Mouse (Mus musculus) limb, embryonic 10.5 days (tissue): ENCODE results near the gene Mbl1. TPM values are rescaled to one million over a fixed set of nuclear protein-coding genes. Genes with fewer than 3 reads are reported as not detected.

Source experiments
- polyA plus RNA-seq: library from polyadenylated mRNA; unstranded; fragments of >200 nt; fragmentation: Nextera tagmentation; extraction: Ambion mirVana; gene quantifications from 2 replicates; pipeline ENCODE4 v1.2.1, GENCODE M21; 2016

Gene Mbl1
- polyA plus RNA-seq, 1 experiment from 2014 or later = not detected

Other genes with a start within 250 kb of the Mbl1 start
- gene Tspan14, start 184.7 kb upstream of the Mbl1 start, polyA plus RNA-seq = 75.3 and 77.6 TPM in 2 replicates
- gene Fam213a, start 137.7 kb upstream of the Mbl1 start, polyA plus RNA-seq = 27.5 and 37.0 TPM in 2 replicates
- gene Dydc2, start 82.2 kb upstream of the Mbl1 start, polyA plus RNA-seq = not detected in 2 replicates
- gene Dydc1, start 78.5 kb upstream of the Mbl1 start, polyA plus RNA-seq = not detected in 2 replicates
- gene Mat1a, start 46.4 kb upstream of the Mbl1 start, polyA plus RNA-seq = not detected in 2 replicates
- not detected in 2 replicates for gene Sftpa1, start 19.7 kb upstream of the Mbl1 start, polyA plus RNA-seq
- gene Sftpd, start 33.7 kb downstream of the Mbl1 start, polyA plus RNA-seq = not detected in 2 replicates
- 0.10 and 0.13 TPM in 2 replicates for gene Gm2832, start 127.3 kb downstream of the Mbl1 start, polyA plus RNA-seq
- not detected in 2 replicates for gene Gm5798, start 197.2 kb downstream of the Mbl1 start, polyA plus RNA-seq
- gene Gm7945, start 234.9 kb downstream of the Mbl1 start, polyA plus RNA-seq = not detected in 2 replicates